Mouse (Mus musculus) heart, postnatal 36 days (tissue): ENCODE measurements around the gene 3110009E18Rik. TPM values are rescaled to one million over a fixed set of nuclear protein-coding genes. Genes with fewer than 3 reads are reported as not detected.

Experiments
- DNase-seq, 2 experiments: peaks; one replicate each; pipeline ENCODE4 v3.0.0; 2021 to 2022
- intact Hi-C: fragments of 180-260 bp; cut with DNase I; formaldehyde crosslinking; loops from one replicate; pipeline ENCODE4 v1.15.1; 2025
- total RNA-seq, 2 experiments: library from RNA; stranded (reverse); gene quantifications; 2 replicates each; pipeline ENCODE4 v1.2.3; 2021

3110009E18Rik gene
- total RNA-seq, 2 experiments from 2014 or later: 4.3 to 7.5 TPM

DNA sequence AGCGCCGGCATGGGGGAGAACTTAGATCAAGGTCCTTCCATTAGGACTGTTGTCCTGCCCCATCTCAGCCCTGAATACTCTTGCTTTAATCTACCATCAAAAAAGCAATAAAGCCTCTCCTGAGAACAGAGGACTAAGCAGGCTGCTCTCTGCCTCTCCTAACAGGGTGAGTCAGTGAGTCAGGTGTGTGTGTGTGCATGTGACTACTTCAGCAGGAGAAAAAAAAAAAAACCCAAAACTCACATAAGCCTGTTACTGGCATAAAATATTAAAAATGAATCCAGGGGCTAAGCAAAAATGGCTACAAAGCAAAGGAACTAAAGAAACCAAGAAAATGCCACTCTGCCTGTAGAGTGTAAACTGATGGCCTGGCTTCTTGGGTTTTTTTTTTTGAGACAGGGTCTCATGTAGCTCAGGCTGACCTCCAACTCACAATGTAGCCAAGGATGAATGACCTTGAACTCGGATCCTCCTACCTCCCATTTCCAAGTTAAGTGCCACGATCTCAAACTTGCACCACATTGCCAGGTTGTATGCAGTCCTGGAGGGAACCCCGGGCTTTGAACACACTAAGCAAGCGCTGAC lies 114.7 kb downstream of the 3110009E18Rik start:
- intact Hi-C loops: no loop called here
- DNase-seq: no peak

DNA sequence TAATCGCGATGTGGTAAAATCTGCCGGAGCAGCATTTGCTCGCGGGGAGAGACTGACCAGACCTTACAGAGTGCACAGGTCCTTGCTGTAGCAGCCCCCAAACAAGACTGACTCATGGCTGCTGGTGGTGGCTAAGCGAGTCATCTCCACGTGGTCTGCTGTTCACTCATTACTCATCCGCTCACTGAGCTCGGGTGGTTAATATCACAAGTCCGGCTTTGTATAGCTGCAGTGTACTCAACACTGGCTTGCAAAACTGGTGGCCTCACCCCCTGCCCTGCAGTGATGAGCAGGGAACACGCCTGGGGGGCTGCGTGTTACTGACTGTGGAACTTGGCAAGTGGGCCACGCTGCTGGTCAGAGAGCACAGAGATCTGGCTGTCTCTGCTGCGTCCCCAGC lies 115.4 kb downstream of the 3110009E18Rik start:
- no peak for DNase-seq
- intact Hi-C loops: no loop called here

DNA sequence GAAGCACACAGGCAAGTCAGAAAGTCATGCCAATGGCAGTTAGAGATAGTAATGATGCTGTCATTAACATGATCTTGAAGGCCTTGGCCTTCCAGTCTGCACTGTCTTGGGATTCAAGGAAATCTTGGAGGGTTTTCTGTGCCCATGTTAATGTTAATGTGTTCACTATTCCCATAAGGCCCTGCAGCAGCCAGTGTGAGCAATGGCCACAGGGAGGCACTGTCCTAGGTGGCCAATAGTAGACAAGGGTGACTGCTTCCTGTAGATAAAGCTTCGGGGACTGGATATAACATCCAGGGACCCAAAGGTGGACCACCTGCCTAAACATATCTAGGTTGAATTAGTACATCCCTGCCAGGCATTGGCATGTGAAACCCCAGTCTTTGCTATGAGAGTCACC lies 116.1 kb downstream of the 3110009E18Rik start:
- intact Hi-C loops: no loop called here
- no peak for DNase-seq

Other genes with a start within 250 kb of the 3110009E18Rik start
- 1 to 10 TPM; 9.6 to 10.0 TPM for gene Tmem177, start 208.0 kb upstream of the 3110009E18Rik start, total RNA-seq
- not detected for gene Cfap221, start 124.0 kb upstream of the 3110009E18Rik start, total RNA-seq
- gene Sctr, start 114.3 kb upstream of the 3110009E18Rik start, total RNA-seq: not detected
- 1 to 10 TPM; 5.4 to 8.8 TPM for gene Tmem37, start 47.1 kb upstream of the 3110009E18Rik start, total RNA-seq
- 100 to 1,000 TPM; 268 to 306 TPM for gene Dbi, start 109 bp upstream of the 3110009E18Rik start, total RNA-seq
- 10 to 100 TPM; 26.4 to 27.9 TPM for gene Steap3, start 151.5 kb downstream of the 3110009E18Rik start, total RNA-seq
- gene C1ql2, start 219.4 kb downstream of the 3110009E18Rik start, total RNA-seq: not detected